Mouse (Mus musculus) lung, postnatal 0 days (tissue): ENCODE measurements at regions not wholly inside any gene's neighbourhood (a gene's known extent, or its start where the extent isn't known, plus 50 kb on each side); places are given as distances from the start of the nearest gene placed in this dataset. TPM values are rescaled to one million over a fixed set of nuclear protein-coding genes. Genes with fewer than 3 reads are reported as not detected.

Experiments
- ATAC-seq: fragments of 200-750 bp; cut with Nextera tagmentation; 2 replicates; pipeline ENCODE4 v1.8.0; 2017; ENCODE audit warnings: moderate library complexity
- DNase-seq: peaks from one replicate; pipeline ENCODE4 v3.0.0-alpha.2; 2016; ENCODE audit warnings: low spot score
- H3K27ac ChIP-seq: fragments of 300-500 bp; sonication (generic); 2 replicates; pipeline ENCODE4 v1.5.1; 2014; ENCODE audit warnings: antibody characterized with exemption, mild to moderate bottlenecking, low read length, mixed read lengths
- H3K27me3 ChIP-seq: fragments of 300-500 bp; sonication (generic); replicated peaks from 2 replicates; pipeline ENCODE4 v1.6.1; 2014; ENCODE audit warnings: low read length, mixed read lengths; ENCODE audit not compliant: insufficient read depth
- H3K36me3 ChIP-seq: fragments of 300-500 bp; sonication (generic); 2 replicates; pipeline ENCODE4 v1.6.1; 2014; ENCODE audit warnings: low read length, mixed read lengths; ENCODE audit not compliant: insufficient read depth
- H3K4me1 ChIP-seq: fragments of 300-500 bp; sonication (generic); 2 replicates; pipeline ENCODE4 v1.6.1; 2014; ENCODE audit warnings: antibody characterized with exemption, low read depth, low read length, mixed read lengths; ENCODE audit not compliant: insufficient read depth
- H3K4me2 ChIP-seq: fragments of 300-500 bp; sonication (generic); replicated peaks from 2 replicates; pipeline ENCODE4 v1.6.1; 2014; ENCODE audit warnings: low read depth, mild to moderate bottlenecking, low read length, moderate library complexity, mixed read lengths
- H3K4me3 ChIP-seq: fragments of 300-500 bp; sonication (generic); 2 replicates; pipeline ENCODE4 v1.5.1; 2014; ENCODE audit warnings: low read depth, low read length
- H3K9ac ChIP-seq: fragments of 300-500 bp; sonication (generic); replicated peaks from 2 replicates; pipeline ENCODE4 v1.6.1; 2014; ENCODE audit warnings: low read depth, mild to moderate bottlenecking
- H3K9me3 ChIP-seq: fragments of 300-500 bp; sonication (generic); 2 replicates; pipeline ENCODE4 v1.6.1; 2016; ENCODE audit warnings: low read length, mixed read lengths
- CTCF ChIP-seq: IDR thresholded peaks from 2 replicates; pipeline ENCODE4 v1.5.1; 2016; ENCODE audit warnings: antibody characterized with exemption, mild to moderate bottlenecking
- EP300 ChIP-seq: IDR thresholded peaks from 2 replicates; pipeline ENCODE4 v1.6.1; 2016; ENCODE audit warnings: antibody characterized with exemption, mild to moderate bottlenecking, control low read depth
- WGBS: fragments of 180-500 bp; shearing (Covaris S2); extraction: QIAGEN DNeasy Blood & Tissue Kit; methylation state at CpG from one replicate; pipeline ENCODE4 v1.1.7; 2014; 5-methylcytosine and 5-hydroxymethylcytosine counted together
- microRNA-seq: library from miRNA; unstranded; fragments of <30 nt; microRNA quantifications from one replicate; pipeline ENCODE4, GENCODE M21; 2016

DNA sequence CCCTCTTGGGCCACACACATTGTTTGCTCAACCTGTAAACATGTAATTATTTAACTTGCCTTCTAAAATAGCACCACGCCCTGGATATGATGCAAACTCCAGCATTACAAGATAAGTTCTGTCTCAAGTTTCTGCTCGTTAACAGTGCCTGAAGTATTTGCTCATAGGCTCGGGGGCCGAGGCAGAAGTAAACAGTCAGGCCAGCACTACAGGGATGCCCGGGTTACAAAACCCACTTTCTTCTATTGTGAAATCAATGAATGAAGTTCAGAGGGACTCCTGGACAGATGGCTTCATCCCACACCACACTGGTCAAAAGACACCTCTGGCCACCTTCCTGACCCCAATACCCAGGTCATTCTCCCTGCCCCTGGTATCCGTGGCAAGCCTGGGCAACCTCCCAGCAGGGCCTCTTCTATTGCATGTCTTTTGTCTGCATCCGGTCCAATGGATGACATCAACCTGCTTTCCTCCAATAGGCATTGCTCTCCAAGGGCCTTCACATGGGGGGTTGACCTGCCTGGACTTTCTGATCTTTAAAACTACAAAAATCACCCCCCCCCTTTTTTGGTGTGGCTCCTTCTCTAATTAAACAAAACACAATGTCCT, 49.9 kb upstream of the Klf3 start:
- H3K27ac ChIP-seq, result no peak overlapping the region
- 54% methylated on average over 7 of the region's 7 CpGs for WGBS
- H3K9me3 ChIP-seq, result no peaks in the 10 kb centered on the region
- H3K27me3 ChIP-seq, result no peaks in the 10 kb centered on the region
- H3K9ac ChIP-seq, result no peak overlapping the region
- no peak overlapping the region for H3K4me2 ChIP-seq
- ATAC-seq (peak; percentile 58), DNase-seq (peak; percentile 66)
- H3K4me1 ChIP-seq, result peaks cover 4% of the 10 kb centered on the region; the same call in 1 of the 2 replicates
- no peak overlapping the region for H3K4me3 ChIP-seq
- H3K36me3 ChIP-seq, result no peaks in the 10 kb centered on the region
- TF ChIP-seq EP300, result no peak
- no peak for TF ChIP-seq CTCF

Small RNA genes lying in the stretch of these regions (microRNA-seq; reads per million reads assigned to microRNA genes)
- not detected for gene Gm25306
